Mouse (Mus musculus): ENCODE measurements at regions not wholly inside any gene's neighbourhood (a gene's known extent, or its start where the extent isn't known, plus 50 kb on each side); places are given as distances from the start of the nearest gene placed in this dataset.
"Not testable (repeated sequence)": the region's sequence is repeated elsewhere in the genome, so short reads cannot be mapped to it uniquely, and the experiment has no call there.

- DNase-seq = not testable (repeated sequence)
Measured at GRCm38 (mm10) chr12:80055894-80056293, 56.9 kb downstream of the Zfp36l1 start.

- DNase-seq = no peak
Measured at GRCm38 (mm10) chr12:80055394-80055793, 57.4 kb downstream of the Zfp36l1 start.

GRCm38 (mm10) chr12:80054655-80055037 lies 58.2 kb downstream of the Zfp36l1 start:
- no peak for DNase-seq

- DNase-seq = no peak
Measured at GRCm38 (mm10) chr12:80053902-80054654, 58.7 kb downstream of the Zfp36l1 start.

- DNase-seq = no peak
Measured at GRCm38 (mm10) chr12:80048215-80048979, 64.4 kb downstream of the Zfp36l1 start.

- no peak for DNase-seq
Measured at GRCm38 (mm10) chr12:80046625-80047303, 66.0 kb downstream of the Zfp36l1 start.

- no peak for DNase-seq
Measured at GRCm38 (mm10) chr12:80041510-80042324, 71.1 kb downstream of the Zfp36l1 start.

GRCm38 (mm10) chr12:80041012-80041411 lies 71.8 kb downstream of the Zfp36l1 start:
- DNase-seq = no peak

GRCm38 (mm10) chr12:80040233-80040632 lies 72.6 kb downstream of the Zfp36l1 start:
- DNase-seq = no peak

GRCm38 (mm10) chr12:80039150-80039549 lies 73.7 kb downstream of the Zfp36l1 start:
- no peak for DNase-seq

GRCm38 (mm10) chr12:80035500-80036271 lies 77.1 kb downstream of the Zfp36l1 start:
- no peak for DNase-seq

GRCm38 (mm10) chr12:80034963-80035411 lies 77.8 kb downstream of the Zfp36l1 start:
- no peak for DNase-seq

GRCm38 (mm10) chr12:80034100-80034499 lies 78.7 kb downstream of the Zfp36l1 start:
- no peak for DNase-seq

GRCm38 (mm10) chr12:80032520-80032919 lies 80.3 kb downstream of the Zfp36l1 start:
- no peak for DNase-seq

GRCm38 (mm10) chr12:80028301-80028700 lies 84.5 kb downstream of the Zfp36l1 start:
- DNase-seq = no peak

GRCm38 (mm10) chr12:80023107-80024078 lies 89.4 kb downstream of the Zfp36l1 start:
- DNase-seq = no peak

- DNase-seq = no peak
Measured at GRCm38 (mm10) chr12:80022181-80023106, 90.4 kb downstream of the Zfp36l1 start.

GRCm38 (mm10) chr12:80021030-80021473 lies 91.8 kb downstream of the Zfp36l1 start:
- DNase-seq = no peak

- DNase-seq = no peak
Measured at GRCm38 (mm10) chr12:80018086-80018485, 94.7 kb downstream of the Zfp36l1 start.

All from layer of hippocampus, postnatal 36 days (tissue).